Mouse (Mus musculus) hindbrain, embryonic 16.5 days (tissue): ENCODE measurements around the gene Dspp. TPM values are rescaled to one million over a fixed set of nuclear protein-coding genes. Genes with fewer than 3 reads are reported as not detected.

Source experiments
- ATAC-seq: fragments of 200-750 bp; cut with Nextera tagmentation; 2 replicates; pipeline ENCODE4 v1.8.0; 2017; ENCODE audit warnings: moderate TSS enrichment, moderate library complexity
- H3K27ac ChIP-seq: fragments of 300-500 bp; sonication (generic); 2 replicates; pipeline ENCODE4 v1.5.1; 2014; ENCODE audit warnings: low read depth, mild to moderate bottlenecking, control low read depth, low read length, moderate library complexity
- H3K27me3 ChIP-seq: fragments of 300-500 bp; sonication (generic); replicated peaks from 2 replicates; pipeline ENCODE4 v1.6.1; 2014; ENCODE audit warnings: low read length; ENCODE audit not compliant: control insufficient read depth, insufficient read depth
- H3K36me3 ChIP-seq: fragments of 300-500 bp; sonication (generic); 2 replicates; pipeline ENCODE4 v1.6.1; 2014; ENCODE audit warnings: mild to moderate bottlenecking, low read length, moderate library complexity, mixed read lengths; ENCODE audit not compliant: control insufficient read depth, insufficient read depth
- H3K4me1 ChIP-seq: fragments of 300-500 bp; sonication (generic); 2 replicates; pipeline ENCODE4 v1.6.1; 2014; ENCODE audit warnings: low read depth, low read length; ENCODE audit not compliant: control insufficient read depth, insufficient read depth
- H3K4me2 ChIP-seq: fragments of 300-500 bp; sonication (generic); 2 replicates; pipeline ENCODE4 v1.6.1; 2014; ENCODE audit warnings: mild to moderate bottlenecking, low read length, control low read depth, moderate library complexity
- H3K4me3 ChIP-seq: fragments of 300-500 bp; sonication (generic); 2 replicates; pipeline ENCODE4 v1.5.1; 2014; ENCODE audit warnings: mild to moderate bottlenecking, low read length, control low read depth, moderate library complexity
- H3K9ac ChIP-seq: fragments of 300-500 bp; sonication (generic); 2 replicates; pipeline ENCODE4 v1.6.1; 2014; ENCODE audit warnings: low read depth, mild to moderate bottlenecking, control low read depth, low read length, moderate library complexity
- H3K9me3 ChIP-seq: fragments of 300-500 bp; sonication (generic); 2 replicates; pipeline ENCODE4 v1.6.1; 2014; ENCODE audit warnings: mild to moderate bottlenecking, low read length, moderate library complexity; ENCODE audit not compliant: control insufficient read depth
- WGBS: fragments of 180-500 bp; shearing (Covaris S2); extraction: QIAGEN DNeasy Blood & Tissue Kit; methylation state at CpG from one replicate; pipeline ENCODE4 v1.1.7; 2014; 5-methylcytosine and 5-hydroxymethylcytosine counted together
- polyA plus RNA-seq: library from polyadenylated mRNA; unstranded; fragments of >200 nt; fragmentation: Nextera tagmentation; extraction: Ambion mirVana; gene quantifications from 2 replicates; pipeline ENCODE4 v1.2.1, GENCODE M21; 2015

The Dspp gene
- polyA plus RNA-seq, 1 experiment from 2014 or later = not detected

DNA sequence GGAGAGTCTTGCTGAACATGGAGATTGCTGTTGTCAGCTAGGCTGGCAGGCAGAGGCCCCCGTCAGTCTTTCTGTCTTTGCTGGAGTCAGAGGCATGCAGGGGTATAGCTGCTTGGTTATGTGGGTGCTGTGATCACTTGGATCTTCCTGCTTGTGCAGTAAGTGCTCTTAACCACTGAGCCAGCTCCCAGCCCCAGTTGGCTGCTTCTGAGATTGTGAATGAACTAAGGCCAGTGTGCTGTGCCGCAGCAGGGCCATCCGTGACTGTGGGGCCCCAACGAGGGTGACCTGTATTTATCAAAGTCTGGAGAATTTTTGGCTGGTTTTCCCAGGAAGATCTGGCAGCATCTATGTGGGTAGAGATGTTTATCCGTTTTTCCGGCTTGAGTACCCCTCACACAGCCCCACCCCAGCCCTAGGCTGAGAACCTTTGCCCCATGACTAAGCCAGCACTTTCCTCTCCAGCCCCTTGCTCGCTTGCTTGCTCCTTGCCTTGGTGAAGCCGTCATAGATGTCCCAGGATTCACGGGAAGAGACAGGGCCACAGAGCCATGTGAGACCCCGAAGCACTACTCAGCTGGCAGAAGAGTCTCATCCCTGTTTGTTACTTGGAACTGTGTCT is 32.5 kb upstream of the Dspp start:
- Histone ChIP-seq H3K4me2 (no peak overlapping the region), H3K27ac (no peak overlapping the region), H3K9ac (no peak overlapping the region), H3K9me3 (no peaks in the 10 kb centered on the region), H3K4me1 (no peaks in the 10 kb centered on the region), H3K4me3 (no peak overlapping the region), H3K36me3 (no peaks in the 10 kb centered on the region), H3K27me3 (no peaks in the 10 kb centered on the region)
- 69% methylated on average over 10 of the region's 10 CpGs for WGBS
- no peak for ATAC-seq

DNA sequence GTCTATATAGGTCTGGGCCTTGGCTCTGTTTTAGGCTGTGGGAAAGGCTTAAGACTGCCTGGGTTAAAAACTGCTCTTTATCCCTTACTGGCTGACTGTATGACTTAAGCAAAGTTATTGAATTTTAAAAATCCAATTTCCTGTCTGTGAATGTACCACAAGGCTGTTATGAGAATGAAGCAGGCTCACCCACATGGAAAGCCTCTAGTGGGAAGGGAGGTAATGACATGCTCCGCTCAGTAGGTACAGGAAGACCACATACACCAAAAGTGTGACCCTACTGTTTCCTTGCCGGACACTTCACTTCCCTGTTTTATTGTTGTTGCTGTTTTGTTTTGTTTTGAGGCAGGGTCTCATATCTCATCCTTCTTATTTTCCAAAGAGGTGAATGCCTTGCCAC is 29.4 kb upstream of the Dspp start:
- Histone ChIP-seq H3K27ac (no peak overlapping the region), H3K9me3 (no peaks in the 10 kb centered on the region), H3K36me3 (no peaks in the 10 kb centered on the region), H3K4me1 (no peaks in the 10 kb centered on the region), H3K27me3 (no peaks in the 10 kb centered on the region), H3K9ac (no peak overlapping the region), H3K4me3 (no peak overlapping the region), H3K4me2 (no peak overlapping the region)
- WGBS = 82% methylated on average over 2 of the region's 2 CpGs
- ATAC-seq = no peak

DNA sequence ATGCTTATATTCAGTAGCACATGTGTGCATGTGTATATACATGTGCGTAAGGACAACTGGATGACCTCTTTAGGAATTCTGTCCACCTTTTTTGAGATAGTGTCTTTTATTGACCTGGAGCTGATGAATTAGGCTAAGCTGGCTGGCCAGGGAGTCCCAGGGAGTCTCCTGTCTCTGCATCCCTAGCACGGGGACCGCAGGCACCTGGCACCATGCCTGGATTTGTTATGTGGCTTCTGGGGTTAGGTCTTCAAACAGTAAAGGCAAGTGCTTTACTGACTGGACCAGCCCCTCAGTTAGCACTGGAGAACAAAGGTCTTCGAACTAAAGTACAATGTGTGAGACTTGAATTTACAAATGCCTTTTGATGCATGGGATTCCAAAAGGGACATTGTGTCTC is 26.5 kb upstream of the Dspp start:
- Histone ChIP-seq H3K4me1 (no peaks in the 10 kb centered on the region), H3K9ac (no peak overlapping the region), H3K27me3 (no peaks in the 10 kb centered on the region), H3K36me3 (no peaks in the 10 kb centered on the region), H3K27ac (no peak overlapping the region), H3K4me3 (no peak overlapping the region), H3K4me2 (no peak overlapping the region), H3K9me3 (no peaks in the 10 kb centered on the region)
- WGBS = 78% methylated on average over 4 of the region's 4 CpGs
- ATAC-seq = no peak

DNA sequence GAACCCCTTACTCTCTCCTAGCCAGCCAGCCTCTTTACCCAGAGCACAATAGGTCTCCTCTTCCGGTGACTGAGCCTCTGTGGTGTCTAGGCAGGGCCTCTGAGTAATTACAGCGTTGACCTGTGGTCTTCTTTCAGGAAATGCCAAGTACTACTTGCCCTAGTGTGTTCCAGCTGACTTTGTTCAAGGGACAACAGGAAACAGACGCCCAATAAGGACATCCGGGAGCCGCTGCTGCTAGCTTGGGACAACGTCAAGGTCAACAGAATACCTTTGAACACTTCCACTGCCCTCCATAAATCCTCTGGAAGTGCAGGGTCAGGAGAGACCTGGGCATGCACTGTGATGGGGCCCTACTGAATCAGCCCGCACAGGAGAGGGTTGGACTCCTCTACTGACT is 21.2 kb upstream of the Dspp start:
- no peaks in the 10 kb centered on the region for H3K4me1 ChIP-seq
- no peak overlapping the region for H3K27ac ChIP-seq
- H3K9ac ChIP-seq = no peak overlapping the region
- no peak overlapping the region for H3K4me2 ChIP-seq
- WGBS = 64% methylated on average over 7 of the region's 7 CpGs
- H3K4me3 ChIP-seq = no peak overlapping the region
- H3K36me3 ChIP-seq = no peaks in the 10 kb centered on the region
- peaks cover 2% of the 10 kb centered on the region; the same call in 1 of the 2 replicates for H3K9me3 ChIP-seq
- H3K27me3 ChIP-seq = no peaks in the 10 kb centered on the region
- no peak for ATAC-seq

DNA sequence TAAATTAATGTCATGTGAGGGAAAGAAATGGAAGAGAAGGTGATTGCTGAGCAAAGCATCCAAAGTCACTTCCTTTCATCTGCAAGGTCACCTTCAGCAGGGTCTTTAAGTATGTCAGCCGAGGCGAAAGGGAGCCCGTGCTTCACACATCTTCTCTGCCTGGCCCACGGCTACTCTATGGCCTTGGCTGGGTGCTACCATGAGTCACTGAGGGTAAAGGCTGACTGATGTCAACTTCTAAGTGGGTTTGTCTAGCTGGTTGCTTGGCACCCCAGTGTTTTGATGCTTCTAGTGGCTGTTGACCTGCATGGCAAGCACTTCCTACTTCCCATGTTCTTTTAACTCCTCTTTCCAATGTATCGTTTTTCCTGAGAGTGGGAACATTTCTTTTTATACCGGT is 20.3 kb upstream of the Dspp start:
- no peaks in the 10 kb centered on the region for H3K4me1 ChIP-seq
- no peaks in the 10 kb centered on the region for H3K36me3 ChIP-seq
- H3K4me3 ChIP-seq = no peak overlapping the region
- ATAC-seq = no peak
- H3K27ac ChIP-seq = no peak overlapping the region
- no peaks in the 10 kb centered on the region for H3K27me3 ChIP-seq
- H3K4me2 ChIP-seq = no peak overlapping the region
- H3K9ac ChIP-seq = no peak overlapping the region
- 92% methylated on average over 6 of the region's 6 CpGs for WGBS
- H3K9me3 ChIP-seq = peaks cover 2% of the 10 kb centered on the region; the same call in 1 of the 2 replicates

DNA sequence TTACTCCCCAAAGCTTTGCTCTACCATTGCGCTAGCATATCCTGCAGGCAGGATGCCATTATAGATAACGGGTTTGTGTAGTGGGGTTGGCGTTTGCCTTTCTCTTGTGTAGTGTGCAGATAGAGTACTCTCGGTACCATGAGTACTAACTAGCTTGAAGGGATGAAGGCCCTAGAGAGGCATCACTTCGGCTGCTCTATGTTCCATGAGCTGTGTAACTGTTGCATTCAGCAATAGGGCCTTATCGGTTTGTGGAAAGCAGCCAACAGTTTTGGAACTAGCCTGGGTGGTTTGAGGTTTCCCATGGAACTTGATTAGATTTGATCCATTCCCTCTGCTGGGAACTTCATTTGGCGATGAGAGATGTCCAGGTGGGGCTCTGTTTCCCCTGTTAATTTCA is 12.8 kb upstream of the Dspp start:
- 87% methylated on average over 7 of the region's 7 CpGs for WGBS
- no peaks in the 10 kb centered on the region for H3K27me3 ChIP-seq

DNA sequence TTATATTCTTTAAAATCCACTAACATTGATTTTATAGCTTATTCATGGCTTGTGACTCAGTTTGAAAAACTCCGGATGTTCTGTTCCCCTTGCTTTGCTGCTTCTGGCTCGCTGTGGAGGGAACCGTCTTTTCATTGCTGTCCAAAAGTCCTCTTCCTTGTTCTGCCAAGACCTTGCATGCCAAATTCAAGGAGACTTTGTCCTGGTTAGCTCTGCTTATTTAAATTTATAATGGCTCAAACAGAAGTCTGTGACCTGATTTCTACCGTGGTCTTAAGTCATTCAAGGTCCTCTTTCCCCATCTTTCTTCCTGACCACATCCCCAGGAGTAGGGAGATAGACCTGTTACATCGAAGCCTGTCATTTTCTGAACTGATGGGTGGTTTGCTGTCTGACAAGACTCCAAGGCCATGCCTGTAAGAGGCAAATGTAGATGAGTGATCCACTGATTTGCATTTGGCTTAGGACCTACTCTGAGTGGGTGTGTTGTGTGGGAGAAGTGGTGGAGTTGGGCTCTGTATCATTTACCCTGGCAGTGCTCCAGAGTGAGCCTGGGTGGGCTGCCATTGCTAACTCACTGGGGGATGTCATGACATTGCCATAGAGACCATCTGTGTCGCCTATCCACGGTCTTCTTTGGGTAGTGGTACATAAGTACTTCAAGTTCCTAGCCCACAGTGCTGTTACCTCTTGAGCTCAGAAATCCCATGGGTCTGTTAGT is 12.0 kb upstream of the Dspp start:
- 61% methylated on average over 7 of the region's 7 CpGs for WGBS

More for the DNA sequence above, 12.8 kb upstream of the Dspp start:
- H3K9ac ChIP-seq = no peak overlapping the region
- ATAC-seq = no peak
- H3K9me3 ChIP-seq = no peaks in the 10 kb centered on the region
- H3K4me1 ChIP-seq = no peaks in the 10 kb centered on the region
- H3K4me2 ChIP-seq = no peak overlapping the region
- no peak overlapping the region for H3K4me3 ChIP-seq
- no peaks in the 10 kb centered on the region for H3K36me3 ChIP-seq
- no peak overlapping the region; the same call in 1 of the 2 replicates for H3K27ac ChIP-seq

DNA sequence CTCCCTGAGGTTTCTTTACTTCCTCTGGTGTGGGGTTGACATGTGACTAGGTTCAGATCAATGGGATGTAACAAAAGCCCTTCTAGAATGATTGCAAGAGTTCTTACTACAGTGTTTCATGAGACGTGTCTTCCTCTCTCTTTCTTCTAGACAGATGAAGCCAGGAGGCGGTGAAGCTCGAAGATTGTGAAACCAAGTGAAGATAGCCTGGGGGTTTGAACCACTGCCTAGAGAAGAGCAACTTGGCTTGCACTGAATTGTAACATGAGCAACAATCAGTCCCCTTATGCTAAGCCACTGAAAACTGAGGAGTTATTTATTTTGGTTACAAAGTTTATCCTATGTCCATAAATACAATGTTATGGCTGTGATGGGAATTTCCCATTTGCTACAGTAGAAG is 9.9 kb upstream of the Dspp start:
- no peaks in the 10 kb centered on the region for H3K9me3 ChIP-seq
- WGBS = 79% methylated on average over 3 of the region's 3 CpGs
- H3K36me3 ChIP-seq = no peaks in the 10 kb centered on the region
- H3K27ac ChIP-seq = no peak overlapping the region
- ATAC-seq = no peak
- no peaks in the 10 kb centered on the region for H3K27me3 ChIP-seq
- no peak overlapping the region for H3K4me3 ChIP-seq
- H3K4me1 ChIP-seq = no peaks in the 10 kb centered on the region
- H3K4me2 ChIP-seq = no peak overlapping the region
- no peak overlapping the region for H3K9ac ChIP-seq

More for the DNA sequence above, 12.0 kb upstream of the Dspp start:
- Histone ChIP-seq H3K4me2 (no peak overlapping the region), H3K9ac (no peak overlapping the region), H3K9me3 (no peaks in the 10 kb centered on the region), H3K27me3 (no peaks in the 10 kb centered on the region), H3K36me3 (no peaks in the 10 kb centered on the region), H3K27ac (no peak overlapping the region), H3K4me3 (no peak overlapping the region), H3K4me1 (no peaks in the 10 kb centered on the region)
- peak; percentile 95 for ATAC-seq

DNA sequence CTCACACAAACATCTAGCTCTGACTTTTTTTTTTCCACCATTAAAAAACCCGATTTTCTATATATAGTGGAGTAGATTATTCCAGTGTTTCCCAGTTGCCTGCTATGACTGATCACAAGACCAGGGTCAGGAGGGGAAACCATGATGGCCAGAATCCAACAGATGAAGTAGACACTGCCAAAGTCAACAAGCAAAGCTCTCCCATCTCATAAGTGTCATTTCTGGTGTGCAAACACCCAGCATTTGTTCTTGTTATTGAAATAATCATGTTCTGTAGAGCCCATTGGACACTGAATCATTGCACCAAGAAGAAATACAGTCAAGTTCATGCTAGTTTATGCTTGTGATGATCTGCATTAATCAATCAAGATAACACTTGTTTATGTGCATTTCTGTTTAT is 9.1 kb upstream of the Dspp start:
- no peaks in the 10 kb centered on the region for H3K4me1 ChIP-seq
- no peak overlapping the region for H3K4me2 ChIP-seq
- H3K4me3 ChIP-seq = no peak overlapping the region
- H3K9ac ChIP-seq = no peak overlapping the region
- 89% methylated on average over 1 of the region's 1 CpGs for WGBS
- ATAC-seq = no peak
- H3K36me3 ChIP-seq = no peaks in the 10 kb centered on the region
- no peaks in the 10 kb centered on the region for H3K27me3 ChIP-seq
- H3K27ac ChIP-seq = no peak overlapping the region
- no peaks in the 10 kb centered on the region for H3K9me3 ChIP-seq
